Mouse (Mus musculus) brain, embryonic 14.5 days (tissue): Measurements from ENCODE around the gene Pim3. TPM values are rescaled to one million over a fixed set of nuclear protein-coding genes. Genes with fewer than 3 reads are reported as not detected.

Source experiments
- DNase-seq: peaks from one replicate; pipeline ENCODE4 v3.0.0-alpha.2; 2011; ENCODE audit warnings: low read depth
- CTCF ChIP-seq: fragments of 200-500 bp; IDR thresholded peaks from 2 replicates; pipeline ENCODE4 v1.5.1; 2012; ENCODE audit warnings: inconsistent platforms, mild to moderate bottlenecking, moderate library complexity, borderline replicate concordance; ENCODE audit not compliant: insufficient read depth, insufficient read length; ENCODE audit errors: extremely low read depth
- POLR2A ChIP-seq: fragments of 200-500 bp; IDR thresholded peaks from 2 replicates; pipeline ENCODE4 v1.6.1; 2012; ENCODE audit warnings: mild to moderate bottlenecking, inconsistent platforms, borderline replicate concordance; ENCODE audit not compliant: poor library complexity, insufficient read depth, insufficient read length, severe bottlenecking; ENCODE audit errors: extremely low read depth
- polyA plus RNA-seq: library from polyadenylated mRNA; depleted of rRNA; stranded (reverse); fragments of >200 nt; gene quantifications from 2 replicates; pipeline ENCODE4 v1.2.3, GENCODE M21; 2012

Pim3 gene
- polyA plus RNA-seq, 1 experiment: 18.5 TPM

GRCm38 (mm10) chr15:88828800-88829705 is 32.9 kb upstream of the Pim3 start:
- peak; percentile 90 for DNase-seq
- TF ChIP-seq POLR2A (no peak), CTCF (peak; percentile 89)

GRCm38 (mm10) chr15:88829791-88830440 is 32.1 kb upstream of the Pim3 start:
- no peak for DNase-seq
- no peak for TF ChIP-seq CTCF
- no peak for TF ChIP-seq POLR2A

- TF ChIP-seq CTCF (no peak), POLR2A (no peak)
These were observed 31.3 kb upstream of the Pim3 start for GRCm38 (mm10) chr15:88830696-88831095.

GRCm38 (mm10) chr15:88831482-88831881 is 30.5 kb upstream of the Pim3 start:
- TF ChIP-seq CTCF: no peak
- no peak for TF ChIP-seq POLR2A
- no peak for DNase-seq

More at GRCm38 (mm10) chr15:88830696-88831095, 31.3 kb upstream of the Pim3 start:
- no peak for DNase-seq

GRCm38 (mm10) chr15:88832536-88832935 is 29.4 kb upstream of the Pim3 start:
- no peak for DNase-seq
- TF ChIP-seq CTCF (no peak), POLR2A (no peak)

- DNase-seq: no peak
- TF ChIP-seq CTCF (0 out of 2 replicates have a peak, but pooled peaks have one; percentile 4), POLR2A (no peak)
These were observed 26.0 kb upstream of the Pim3 start for GRCm38 (mm10) chr15:88836031-88836430.

GRCm38 (mm10) chr15:88836571-88836970 is 25.4 kb upstream of the Pim3 start:
- TF ChIP-seq POLR2A (no peak), CTCF (no peak)
- DNase-seq: no peak

GRCm38 (mm10) chr15:88837199-88837932 is 24.6 kb upstream of the Pim3 start:
- DNase-seq: peak; percentile 72
- TF ChIP-seq CTCF: peak; percentile 11; the same call in 1 of the 2 replicates
- no peak for TF ChIP-seq POLR2A

- peak; percentile 36 for DNase-seq
These were observed 24.0 kb upstream of the Pim3 start for GRCm38 (mm10) chr15:88837977-88838376.

GRCm38 (mm10) chr15:88839271-88839670 is 22.7 kb upstream of the Pim3 start:
- DNase-seq: peak; percentile 88
- no peak for TF ChIP-seq POLR2A
- TF ChIP-seq CTCF: no peak

More at GRCm38 (mm10) chr15:88837977-88838376, 24.0 kb upstream of the Pim3 start:
- no peak for TF ChIP-seq CTCF
- TF ChIP-seq POLR2A: no peak

- TF ChIP-seq CTCF: no peak
- no peak for TF ChIP-seq POLR2A
- DNase-seq: peak; percentile 43
These were observed 21.9 kb upstream of the Pim3 start for GRCm38 (mm10) chr15:88840126-88840525.

GRCm38 (mm10) chr15:88841160-88841559 is 20.8 kb upstream of the Pim3 start:
- DNase-seq: no peak
- no peak for TF ChIP-seq POLR2A
- no peak for TF ChIP-seq CTCF
